Mouse (Mus musculus): ENCODE data around the gene Sptb.

Gene Sptb

GRCm38 (mm10) chr12:76673794-76674222 is 36.5 kb downstream of the Sptb start:
- DNase-seq (ENCODE audit: low read depth, low spot score) = no peak

DNA sequence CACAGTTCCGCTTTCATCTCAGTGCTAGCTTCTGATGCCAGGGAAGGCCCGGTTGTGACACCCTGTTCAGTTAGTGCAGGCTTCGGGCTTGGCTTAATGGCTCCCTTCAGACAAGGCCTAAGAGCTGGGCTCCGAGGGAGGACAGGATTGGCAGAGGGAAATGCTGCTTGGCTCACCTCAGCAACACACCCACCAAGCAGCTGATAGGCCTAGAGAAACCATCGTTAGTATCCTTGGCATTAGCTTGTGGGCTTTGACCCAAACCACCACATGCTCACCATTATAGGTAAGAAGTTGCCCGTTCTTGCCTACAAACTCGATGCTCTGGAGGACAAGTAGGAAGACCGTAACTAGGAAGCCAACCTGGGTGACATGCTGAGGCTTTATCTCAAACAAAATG is 38.3 kb downstream of the Sptb start:
- DNase-seq (ENCODE audit: low read depth, low spot score) = no peak

GRCm38 (mm10) chr12:76670533-76671086 is 39.7 kb downstream of the Sptb start:
- DNase-seq (ENCODE audit: low read depth, low spot score) = no peak

DNA sequence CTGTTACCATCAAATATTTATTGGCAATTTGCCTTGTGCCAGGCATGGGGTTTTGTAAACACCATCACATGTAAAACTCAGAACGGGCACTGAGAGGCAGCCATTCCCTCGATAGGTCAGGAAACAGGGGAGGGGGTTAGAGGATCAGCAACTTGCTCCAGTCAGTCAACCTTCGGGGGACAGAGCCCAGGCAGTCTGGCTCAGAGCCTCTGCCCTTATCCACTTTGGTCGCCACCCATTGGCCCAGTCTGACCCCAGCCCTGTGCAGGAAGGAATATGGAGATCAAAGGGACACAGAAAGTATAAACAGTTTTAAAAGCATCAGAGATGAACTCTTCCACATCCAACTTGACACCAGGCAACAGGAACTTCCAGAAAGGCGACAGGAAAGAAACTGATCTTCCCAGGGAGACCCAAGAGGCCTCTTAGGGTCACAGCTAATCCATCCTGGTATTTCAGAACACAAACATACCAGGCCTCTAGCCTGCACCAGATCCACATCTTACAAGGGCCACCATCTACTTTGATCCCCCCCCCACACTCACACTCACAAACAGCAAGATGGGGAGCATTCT is 40.3 kb downstream of the Sptb start:
- DNase-seq (ENCODE audit: low read depth, low spot score) = no peak

GRCm38 (mm10) chr12:76668654-76669419 is 41.5 kb downstream of the Sptb start:
- DNase-seq (ENCODE audit: low read depth, low spot score) = no peak

GRCm38 (mm10) chr12:76651788-76652345 is 58.5 kb downstream of the Sptb start:
- DNase-seq (ENCODE audit: low read depth, low spot score) = no peak

DNA sequence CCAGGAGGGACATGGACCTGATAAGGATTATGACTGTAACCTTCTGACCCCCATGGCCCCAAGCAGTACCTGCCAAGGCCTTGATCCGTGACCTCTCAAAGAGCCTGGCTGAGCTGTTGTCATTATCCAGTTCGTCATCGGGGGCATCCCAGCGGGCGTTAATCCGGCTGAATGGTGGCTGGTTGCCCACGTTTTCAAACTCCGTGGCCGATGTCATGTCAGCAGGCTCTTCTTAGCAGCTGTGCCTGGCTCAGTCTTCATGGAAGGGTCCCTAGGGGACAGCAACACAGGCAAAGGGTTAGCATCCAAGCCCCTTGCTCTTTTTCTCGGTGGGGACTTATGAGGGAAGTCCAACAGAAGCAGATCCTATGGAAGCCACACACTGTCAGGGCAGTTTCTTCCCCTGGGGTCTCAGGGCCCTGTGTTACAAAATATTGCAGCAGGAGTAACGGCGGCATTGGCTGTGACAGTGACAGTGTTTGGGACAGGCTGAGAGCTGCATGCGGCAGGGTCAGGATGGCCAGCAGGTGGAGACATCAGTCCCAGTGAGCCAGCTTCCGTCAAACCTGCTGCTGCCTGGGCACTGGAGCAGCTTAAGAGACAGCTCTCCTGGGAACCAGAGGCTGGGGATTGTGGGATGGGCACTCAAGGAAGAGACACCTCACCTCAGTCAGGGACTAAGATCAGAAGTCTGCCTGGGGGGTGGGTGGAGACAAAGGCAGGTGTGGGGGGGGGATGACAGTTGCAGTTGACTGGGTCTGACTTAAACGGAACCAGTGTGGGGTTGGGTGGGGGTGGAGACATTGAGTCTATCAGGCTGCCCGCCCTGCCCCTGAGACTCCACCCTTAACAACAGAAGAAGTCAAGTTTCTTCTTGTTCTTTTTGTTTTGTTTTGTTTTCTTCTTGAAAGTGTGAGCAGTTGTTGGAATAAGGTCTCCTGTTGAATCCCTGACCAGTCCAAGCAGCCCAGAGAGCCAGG is 60.3 kb downstream of the Sptb start:
- DNase-seq (ENCODE audit: low read depth, low spot score) = peak; percentile 25

DNA sequence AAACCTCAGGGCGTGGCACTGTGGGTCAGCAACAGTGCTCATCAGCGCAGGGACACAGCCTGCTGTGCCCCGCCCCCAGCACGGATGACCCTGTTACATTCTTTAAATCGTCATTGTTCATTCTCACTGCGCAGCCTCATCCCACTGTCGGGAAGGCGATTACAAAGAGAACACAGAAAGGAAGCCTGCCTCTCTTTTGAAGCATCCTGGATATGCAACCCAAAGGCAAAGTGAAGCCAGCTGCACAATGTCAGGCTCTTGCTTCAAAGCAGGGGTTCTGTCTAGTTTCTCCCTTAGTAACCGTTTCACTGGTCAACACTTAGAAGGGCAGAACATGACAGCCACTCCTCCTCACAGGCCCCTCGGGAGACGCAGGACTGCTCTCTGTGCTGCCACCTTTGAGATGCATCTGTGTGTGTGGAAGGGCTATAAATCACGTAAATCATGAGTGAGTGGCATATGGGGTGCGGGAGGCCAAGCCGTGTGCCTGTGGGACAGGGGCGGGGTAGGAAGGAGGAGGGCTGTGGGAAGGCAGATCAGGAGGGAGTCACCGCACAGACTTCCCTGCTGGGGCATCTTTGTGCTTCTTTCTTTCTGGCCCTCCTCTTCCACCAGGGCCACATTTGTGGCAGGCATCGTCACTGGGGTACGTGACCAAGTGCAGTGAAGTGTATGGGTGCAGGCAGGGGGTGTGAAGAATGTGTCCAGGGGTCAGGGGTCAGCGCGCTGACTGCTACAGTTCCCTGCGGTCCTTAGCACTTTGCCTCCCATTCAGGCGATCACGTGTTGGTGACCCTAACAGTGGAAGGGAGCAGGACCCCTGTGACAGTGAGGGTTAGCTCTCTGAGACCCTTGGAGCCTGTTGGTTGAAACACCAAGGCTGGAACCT is 64.9 kb downstream of the Sptb start:
- peak; percentile 43 for DNase-seq (ENCODE audit: low read depth, low spot score)

DNA sequence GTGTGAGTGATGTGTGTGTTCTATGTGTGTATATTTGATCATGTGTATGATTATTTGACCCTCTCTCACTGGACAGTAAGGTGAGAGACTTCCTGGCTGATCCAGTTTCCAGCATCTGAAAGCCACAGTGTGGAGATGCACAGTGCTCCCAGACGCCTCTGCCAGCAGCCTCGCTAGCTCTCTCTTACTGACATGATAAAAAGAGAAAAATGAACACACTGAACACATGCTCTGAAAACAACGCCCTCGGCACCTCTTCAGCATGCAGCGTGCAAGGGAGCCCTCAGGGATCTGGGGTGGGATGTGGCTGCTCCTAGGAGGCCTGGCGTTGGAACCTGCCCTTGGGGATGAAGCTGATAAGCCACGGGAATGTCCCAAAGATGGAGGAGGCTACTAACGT is 66.7 kb downstream of the Sptb start:
- no peak for DNase-seq (ENCODE audit: low read depth, low spot score)

GRCm38 (mm10) chr12:76642616-76643015 is 67.7 kb downstream of the Sptb start:
- no peak for DNase-seq (ENCODE audit: low read depth, low spot score)

- DNase-seq (ENCODE audit: low read depth, low spot score) = no peak
Measured at GRCm38 (mm10) chr12:76640620-76641019, 69.7 kb downstream of the Sptb start.

DNA sequence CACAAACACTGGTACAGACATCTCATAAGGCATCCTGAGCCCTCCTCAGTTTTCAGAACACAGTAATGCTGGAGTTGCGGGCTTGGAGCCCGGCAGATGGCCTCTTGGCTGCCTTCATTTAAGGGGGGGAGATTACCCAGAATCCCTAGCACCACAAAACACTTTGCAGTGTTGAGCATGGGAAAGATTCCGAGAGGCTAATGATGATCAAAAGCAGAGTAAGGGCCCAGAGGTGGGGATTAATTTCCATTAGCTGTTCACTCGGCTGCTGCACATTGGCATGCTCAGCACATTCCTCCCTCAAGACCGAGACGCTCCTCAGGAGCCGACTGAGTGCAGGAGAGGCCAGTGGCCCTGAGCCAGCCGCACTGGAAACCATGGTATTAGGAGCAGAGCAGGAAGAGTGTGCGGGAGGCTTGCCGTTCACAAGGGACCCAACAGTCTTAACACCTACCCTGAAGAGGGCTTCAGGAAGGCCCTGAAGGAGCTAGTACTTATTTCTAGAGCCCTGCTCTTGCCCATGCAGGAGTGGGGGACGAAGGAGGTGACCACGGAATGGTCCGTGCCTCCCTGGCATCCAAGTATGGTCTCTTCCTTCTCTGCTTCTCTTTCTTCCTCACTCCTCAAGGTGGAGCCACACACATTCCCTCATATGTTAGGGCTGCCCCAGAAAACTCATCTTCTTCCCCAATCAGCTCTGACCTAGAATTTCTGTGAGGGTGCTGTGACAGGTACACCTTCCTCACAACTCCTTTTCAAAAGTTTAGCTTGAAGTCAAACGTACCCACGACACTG is 75.3 kb downstream of the Sptb start:
- no peak for DNase-seq (ENCODE audit: low read depth, low spot score)

- no peak for DNase-seq (ENCODE audit: low read depth, low spot score)
Measured at GRCm38 (mm10) chr12:76623374-76623773, 87.0 kb downstream of the Sptb start.

- DNase-seq (ENCODE audit: low read depth, low spot score) = no peak
Measured at GRCm38 (mm10) chr12:76619847-76620246, 90.5 kb downstream of the Sptb start.

GRCm38 (mm10) chr12:76618175-76618574 is 92.2 kb downstream of the Sptb start:
- DNase-seq (ENCODE audit: low read depth, low spot score) = no peak

GRCm38 (mm10) chr12:76615580-76615937 is 94.8 kb downstream of the Sptb start:
- peak; percentile 46 for DNase-seq (ENCODE audit: low read depth, low spot score)

GRCm38 (mm10) chr12:76614868-76615579 is 95.3 kb downstream of the Sptb start:
- no peak for DNase-seq (ENCODE audit: low read depth, low spot score)

DNA sequence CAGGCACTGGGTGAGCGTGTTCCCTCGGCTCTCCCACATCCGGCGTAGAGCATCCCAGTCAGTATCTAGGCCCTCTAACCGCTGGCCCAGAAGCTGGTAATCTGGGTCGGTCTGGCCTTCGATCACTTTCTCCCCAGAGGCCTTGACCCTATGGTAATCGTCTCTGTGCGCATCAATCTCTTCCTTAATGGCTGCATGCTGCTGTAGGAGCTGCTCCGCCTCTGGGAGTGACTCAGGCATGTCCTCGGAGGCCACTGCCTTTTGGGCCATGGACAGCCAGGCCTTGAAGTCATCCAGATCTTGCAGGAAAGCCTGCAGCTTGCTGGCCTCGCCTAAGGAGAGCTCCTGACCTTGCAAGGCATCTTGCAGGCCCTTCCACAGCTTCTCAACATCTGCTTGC is 97.7 kb downstream of the Sptb start:
- no peak for DNase-seq (ENCODE audit: low read depth, low spot score)

GRCm38 (mm10) chr12:76608997-76609565 is 101.3 kb downstream of the Sptb start:
- DNase-seq (ENCODE audit: low read depth, low spot score) = no peak

Measured in R1 (cell line).